Mouse (Mus musculus) adrenal gland, postnatal 14 days (tissue): ENCODE data around the gene Trim30c. TPM values are rescaled to one million over a fixed set of nuclear protein-coding genes. Genes with fewer than 3 reads are reported as not detected.
A peak's percentile ranks its signal among the peaks of the same experiment; 100 is the strongest.
"Not testable (repeated sequence)": the region's sequence is repeated elsewhere in the genome, so short reads cannot be mapped to it uniquely, and the experiment has no call there.

Experiments used
- DNase-seq: peaks from one replicate; pipeline ENCODE4 v3.0.0; 2021; ENCODE audit warnings: mixed read lengths
- long read RNA-seq, 2 experiments: library from polyadenylated mRNA; stranded (forward); transcript quantifications; one replicate each; pipeline ENCODE4 v2.0.0; 2021
- total RNA-seq: library from RNA; stranded (reverse); gene quantifications from 2 replicates; pipeline ENCODE4 v1.2.3, GENCODE M21; 2021

The Trim30c gene
- 0.23 TPM in 1 of 2 replicates, not detected in the other for total RNA-seq
- long read RNA-seq, experiment 1, result 0 reads
- long read RNA-seq, experiment 2, result 0 reads

GRCm38 (mm10) chr7:104400698-104401097, at the start of gene Trim30c:
Gene Trim30c, minus strand, starts transcription at chr7:104400837.
- DNase-seq, result no peak

GRCm38 (mm10) chr7:104445961-104446645, 45.5 kb upstream of the Trim30c start:
- DNase-seq, result peak; percentile 29

- no peak for DNase-seq
These were observed 3.9 kb upstream of the Trim30c start for GRCm38 (mm10) chr7:104404460-104404950.

GRCm38 (mm10) chr7:104401140-104401539, 503 bp upstream of the Trim30c start:
- no peak for DNase-seq

- DNase-seq, result no peak
These were observed 2.1 kb downstream of the Trim30c start for GRCm38 (mm10) chr7:104398492-104398891.

GRCm38 (mm10) chr7:104369736-104370414, 30.8 kb downstream of the Trim30c start, which contains the start of gene Trim30b:
Gene Trim30b, minus strand, starts transcription at chr7:104369884.
- peak; percentile 4 for DNase-seq

GRCm38 (mm10) chr7:104366339-104366738, 34.3 kb downstream of the Trim30c start:
- no peak for DNase-seq

GRCm38 (mm10) chr7:104353600-104353967, 47.1 kb downstream of the Trim30c start:
- DNase-seq, result no peak

GRCm38 (mm10) chr7:104352717-104353599, 47.7 kb downstream of the Trim30c start, which contains the start of gene Trim12c:
Gene Trim12c, minus strand, starts transcription at chr7:104353362.
- DNase-seq, result peak; percentile 85

GRCm38 (mm10) chr7:104348043-104348442, 52.6 kb downstream of the Trim30c start:
- DNase-seq, result not testable (repeated sequence)

- DNase-seq, result not testable (repeated sequence)
These were observed 59.9 kb downstream of the Trim30c start for GRCm38 (mm10) chr7:104340744-104341143.

- not testable (repeated sequence) for DNase-seq
These were observed 65.1 kb downstream of the Trim30c start for GRCm38 (mm10) chr7:104335547-104335946.

Other genes with a start within 250 kb of the Trim30c start
- gene Olfm5, start 236.0 kb downstream of the Trim30c start, total RNA-seq, result not detected in 2 replicates
- not detected in 2 replicates for gene Olfr648, start 217.4 kb downstream of the Trim30c start, total RNA-seq
- not detected in 2 replicates for gene Olfr649, start 204.9 kb downstream of the Trim30c start, total RNA-seq
- gene Trim6, start 182.0 kb downstream of the Trim30c start, total RNA-seq, result 0.30 and 0.74 TPM in 2 replicates
- gene Trim34a, start 156.4 kb downstream of the Trim30c start, total RNA-seq, result 5.9 and 7.7 TPM in 2 replicates
- 3.0 and 6.9 TPM in 2 replicates for gene Trim5, start 112.7 kb downstream of the Trim30c start, total RNA-seq
- gene Trim12a, start 85.4 kb downstream of the Trim30c start, total RNA-seq, result 8.1 and 17.0 TPM in 2 replicates
- 0.38 and 0.52 TPM in 2 replicates for gene Trim34b, start 71.4 kb downstream of the Trim30c start, total RNA-seq
- 8.4 and 11.6 TPM in 2 replicates for gene Trim12c, start 47.5 kb downstream of the Trim30c start, total RNA-seq
- 0.53 TPM in 1 of 2 replicates, not detected in the other for gene Trim30b, start 31.0 kb downstream of the Trim30c start, total RNA-seq
- 3.6 and 7.3 TPM in 2 replicates for gene Trim30a, start 64.4 kb upstream of the Trim30c start, total RNA-seq
- 4.1 and 4.3 TPM in 2 replicates for gene Trim30d, start 107.0 kb upstream of the Trim30c start, total RNA-seq
- not detected in 2 replicates for gene Olfr651, start 149.3 kb upstream of the Trim30c start, total RNA-seq
- not detected in 2 replicates for gene Olfr652, start 160.1 kb upstream of the Trim30c start, total RNA-seq
- not detected in 2 replicates for gene Olfr653, start 176.5 kb upstream of the Trim30c start, total RNA-seq
- not detected in 2 replicates for gene Olfr654, start 186.2 kb upstream of the Trim30c start, total RNA-seq
- gene Olfr655, start 200.9 kb upstream of the Trim30c start, total RNA-seq, result not detected in 2 replicates
- not detected in 2 replicates for gene Olfr656, start 213.1 kb upstream of the Trim30c start, total RNA-seq
- not detected in 2 replicates for gene Olfr657, start 224.0 kb upstream of the Trim30c start, total RNA-seq
- gene Olfr658, start 246.5 kb upstream of the Trim30c start, total RNA-seq, result not detected in 2 replicates